Mouse (Mus musculus) liver, embryonic 16.5 days (tissue): Measurements from ENCODE around the gene Actrt1. TPM values are rescaled to one million over a fixed set of nuclear protein-coding genes. Genes with fewer than 3 reads are reported as not detected.

ENCODE experiments used
- ATAC-seq: fragments of 200-750 bp; cut with Nextera tagmentation; 2 replicates; pipeline ENCODE4 v1.8.0; 2017; ENCODE audit warnings: low read depth, mild to moderate bottlenecking, moderate number of reproducible peaks, moderate library complexity
- H3K27ac ChIP-seq: fragments of 300-500 bp; sonication (generic); 2 replicates; pipeline ENCODE4 v1.5.1; 2014; ENCODE audit warnings: mild to moderate bottlenecking, low read length
- H3K27me3 ChIP-seq: fragments of 300-500 bp; sonication (generic); 2 replicates; pipeline ENCODE4 v1.6.1; 2014; ENCODE audit warnings: low read depth, low read length, mixed read lengths; ENCODE audit not compliant: control insufficient read depth, insufficient read depth
- H3K36me3 ChIP-seq: fragments of 300-500 bp; sonication (generic); 2 replicates; pipeline ENCODE4 v1.6.1; 2014; ENCODE audit warnings: mild to moderate bottlenecking; ENCODE audit not compliant: control insufficient read depth, insufficient read depth
- H3K4me1 ChIP-seq: fragments of 300-500 bp; sonication (generic); 2 replicates; pipeline ENCODE4 v1.6.1; 2014; ENCODE audit warnings: low read depth, low read length, mixed read lengths; ENCODE audit not compliant: control insufficient read depth
- H3K4me2 ChIP-seq: fragments of 300-500 bp; sonication (generic); 2 replicates; pipeline ENCODE4 v1.6.1; 2014; ENCODE audit warnings: low read depth, low read length, mixed read lengths
- H3K4me3 ChIP-seq: fragments of 300-500 bp; sonication (generic); 2 replicates; pipeline ENCODE4 v1.5.1; 2014; ENCODE audit warnings: low read depth, mild to moderate bottlenecking, low read length
- H3K9ac ChIP-seq: fragments of 300-500 bp; sonication (generic); 2 replicates; pipeline ENCODE4 v1.6.1; 2014; ENCODE audit warnings: low read depth, low read length
- H3K9me3 ChIP-seq: fragments of 300-500 bp; sonication (generic); replicated peaks from 2 replicates; pipeline ENCODE4 v1.6.1; 2016; ENCODE audit warnings: low read length; ENCODE audit not compliant: control insufficient read depth
- WGBS: fragments of 180-500 bp; shearing (Covaris S2); extraction: QIAGEN DNeasy Blood & Tissue Kit; methylation state at CpG from one replicate; pipeline ENCODE4 v1.1.7; 2014; ENCODE audit not compliant: insufficient replicate concordance; 5-methylcytosine and 5-hydroxymethylcytosine counted together
- polyA plus RNA-seq: library from polyadenylated mRNA; unstranded; fragments of >200 nt; fragmentation: Nextera tagmentation; extraction: Ambion mirVana; gene quantifications from 2 replicates; pipeline ENCODE4 v1.2.1, GENCODE M21; 2015

The Actrt1 gene
- polyA plus RNA-seq = not detected in 2 replicates

DNA sequence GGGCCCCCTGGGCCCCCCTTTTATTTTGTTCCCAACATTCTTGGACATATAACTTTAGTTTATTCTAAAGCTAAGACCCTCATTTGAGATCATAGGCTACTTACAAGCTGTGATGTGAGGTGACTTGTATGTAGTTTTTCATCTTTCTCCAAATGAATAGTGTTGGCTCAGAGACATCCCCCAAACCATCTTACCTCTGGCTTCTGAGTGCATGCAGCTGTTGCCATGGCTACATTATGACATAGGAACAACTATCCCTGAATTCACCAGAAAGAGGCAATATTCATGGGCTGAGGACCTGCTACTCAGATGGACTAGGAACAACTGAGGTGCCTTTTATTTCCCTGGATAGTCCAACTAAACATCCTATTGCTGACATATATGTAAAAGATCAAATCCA is at the start of gene Actrt1:
TSS of gene Actrt1 (plus strand) at position 301 of the 400 bp plus-strand sequence.
- H3K4me2 ChIP-seq = no peak within 1 kb of the TSS
- no peak within 1 kb of the TSS for H3K9ac ChIP-seq
- no peak within 1 kb of the TSS for H3K4me3 ChIP-seq
- no peaks in the 10 kb centered on the region for H3K36me3 ChIP-seq
- no peaks in the 10 kb centered on the region for H3K9me3 ChIP-seq
- no peaks in the 10 kb centered on the region for H3K27me3 ChIP-seq
- H3K27ac ChIP-seq = no peak within 1 kb of the TSS
- H3K4me1 ChIP-seq = no peaks in the 10 kb centered on the region
- ATAC-seq = no peak

GRCm38 (mm10) chrX:46331463-46332115 is 2.8 kb downstream of the Actrt1 start:
- Histone ChIP-seq H3K27ac (no peak overlapping the region), H3K9me3 (no peaks in the 10 kb centered on the region), H3K4me3 (no peak overlapping the region), H3K4me2 (no peak overlapping the region), H3K4me1 (no peaks in the 10 kb centered on the region), H3K36me3 (no peaks in the 10 kb centered on the region), H3K9ac (no peak overlapping the region), H3K27me3 (no peaks in the 10 kb centered on the region)
- WGBS = 52% methylated on average over 1 of the region's 1 CpGs
- no peak for ATAC-seq
